Mouse (Mus musculus) intestine, postnatal 0 days (tissue): Measurements from ENCODE around the gene Bcl2. TPM values are rescaled to one million over a fixed set of nuclear protein-coding genes. Genes with fewer than 3 reads are reported as not detected.

ENCODE experiments used
- ATAC-seq: fragments of 200-750 bp; cut with Nextera tagmentation; 2 replicates; pipeline ENCODE4 v1.8.0; 2017; ENCODE audit warnings: mild to moderate bottlenecking, moderate TSS enrichment, moderate library complexity
- H3K27ac ChIP-seq: fragments of 300-500 bp; sonication (generic); 2 replicates; pipeline ENCODE4 v1.5.1; 2014; ENCODE audit warnings: mild to moderate bottlenecking, low read depth, low read length, moderate library complexity
- H3K27me3 ChIP-seq: fragments of 300-500 bp; sonication (generic); replicated peaks from 2 replicates; pipeline ENCODE4 v1.6.1; 2014; ENCODE audit warnings: low read length, mixed read lengths; ENCODE audit not compliant: control insufficient read depth, insufficient read depth
- H3K36me3 ChIP-seq: fragments of 300-500 bp; sonication (generic); 2 replicates; pipeline ENCODE4 v1.6.1; 2014; ENCODE audit warnings: mild to moderate bottlenecking, moderate library complexity; ENCODE audit not compliant: control insufficient read depth, insufficient read depth
- H3K4me1 ChIP-seq: fragments of 300-500 bp; sonication (generic); replicated peaks from 2 replicates; pipeline ENCODE4 v1.6.1; 2014; ENCODE audit warnings: antibody characterized with exemption, low read length, mixed read lengths; ENCODE audit not compliant: control insufficient read depth, insufficient read depth
- H3K4me2 ChIP-seq: fragments of 300-500 bp; sonication (generic); replicated peaks from 2 replicates; pipeline ENCODE4 v1.6.1; 2014; ENCODE audit warnings: low read depth, mild to moderate bottlenecking, moderate library complexity
- H3K4me3 ChIP-seq: fragments of 300-500 bp; sonication (generic); 2 replicates; pipeline ENCODE4 v1.5.1; 2014; ENCODE audit warnings: low read depth, low read length
- H3K9ac ChIP-seq: fragments of 300-500 bp; sonication (generic); 2 replicates; pipeline ENCODE4 v1.6.1; 2014; ENCODE audit warnings: mild to moderate bottlenecking, low read depth, low read length
- H3K9me3 ChIP-seq: fragments of 300-500 bp; sonication (generic); 2 replicates; pipeline ENCODE4 v1.6.1; 2016; ENCODE audit warnings: mixed run types; ENCODE audit not compliant: control insufficient read depth
- CTCF ChIP-seq: sonication (generic); IDR thresholded peaks from 2 replicates; pipeline ENCODE4 v1.5.1; 2016; ENCODE audit warnings: low read depth, mild to moderate bottlenecking, control low read depth, antibody characterized with exemption, moderate library complexity
- WGBS: fragments of 180-500 bp; shearing (Covaris S2); extraction: QIAGEN DNeasy Blood & Tissue Kit; methylation state at CpG from one replicate; pipeline ENCODE4 v1.1.7; 2014; 5-methylcytosine and 5-hydroxymethylcytosine counted together
- polyA plus RNA-seq: library from polyadenylated mRNA; unstranded; fragments of >200 nt; fragmentation: Nextera tagmentation; extraction: Ambion mirVana; gene quantifications from 2 replicates; pipeline ENCODE4 v1.2.1, GENCODE M21; 2015

Bcl2 gene
- polyA plus RNA-seq, 1 experiment from 2014 or later: 3.4 TPM

DNA sequence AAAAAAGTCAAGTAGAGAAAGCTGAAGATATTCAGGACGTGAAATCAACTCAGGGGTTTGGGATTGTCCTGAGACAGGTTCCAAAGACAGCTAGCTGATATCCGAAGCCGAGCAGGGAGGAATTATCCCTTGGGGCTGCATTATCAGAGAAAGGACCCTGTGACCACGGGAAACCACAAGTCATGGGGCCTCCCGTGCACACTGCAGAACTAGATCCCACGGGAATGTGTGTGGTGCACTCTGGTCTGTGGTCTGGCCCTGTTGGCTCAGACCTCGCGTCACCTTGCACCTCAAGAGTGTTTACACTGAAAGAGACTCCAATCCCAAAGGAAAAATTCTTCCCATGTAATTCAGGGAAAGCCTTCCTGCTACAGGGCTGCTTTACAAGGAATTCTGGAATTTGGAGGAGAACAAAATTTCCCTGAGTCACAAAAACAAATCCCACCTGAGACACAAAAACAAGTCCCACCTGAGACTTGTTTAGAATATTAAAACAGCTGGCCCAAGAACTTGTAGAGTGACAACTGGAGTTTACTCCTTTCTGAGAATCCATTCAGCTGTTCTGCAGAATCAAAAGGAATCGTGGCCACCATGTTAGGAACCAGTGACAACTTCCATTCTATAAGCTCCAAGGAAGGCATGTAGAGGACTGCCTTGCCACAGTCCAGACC, 158.4 kb downstream of the Bcl2 start:
- ATAC-seq: no peak
- H3K36me3 ChIP-seq: no peaks in the 10 kb centered on the region
- no peak overlapping the region for H3K4me2 ChIP-seq
- 70% methylated on average over 9 of the region's 9 CpGs for WGBS
- no peak overlapping the region for H3K4me3 ChIP-seq
- H3K9me3 ChIP-seq: no peaks in the 10 kb centered on the region
- H3K4me1 ChIP-seq: no peaks in the 10 kb centered on the region
- TF ChIP-seq CTCF: no peak
- no peaks in the 10 kb centered on the region for H3K27me3 ChIP-seq
- H3K27ac ChIP-seq: no peak overlapping the region
- no peak overlapping the region for H3K9ac ChIP-seq

DNA sequence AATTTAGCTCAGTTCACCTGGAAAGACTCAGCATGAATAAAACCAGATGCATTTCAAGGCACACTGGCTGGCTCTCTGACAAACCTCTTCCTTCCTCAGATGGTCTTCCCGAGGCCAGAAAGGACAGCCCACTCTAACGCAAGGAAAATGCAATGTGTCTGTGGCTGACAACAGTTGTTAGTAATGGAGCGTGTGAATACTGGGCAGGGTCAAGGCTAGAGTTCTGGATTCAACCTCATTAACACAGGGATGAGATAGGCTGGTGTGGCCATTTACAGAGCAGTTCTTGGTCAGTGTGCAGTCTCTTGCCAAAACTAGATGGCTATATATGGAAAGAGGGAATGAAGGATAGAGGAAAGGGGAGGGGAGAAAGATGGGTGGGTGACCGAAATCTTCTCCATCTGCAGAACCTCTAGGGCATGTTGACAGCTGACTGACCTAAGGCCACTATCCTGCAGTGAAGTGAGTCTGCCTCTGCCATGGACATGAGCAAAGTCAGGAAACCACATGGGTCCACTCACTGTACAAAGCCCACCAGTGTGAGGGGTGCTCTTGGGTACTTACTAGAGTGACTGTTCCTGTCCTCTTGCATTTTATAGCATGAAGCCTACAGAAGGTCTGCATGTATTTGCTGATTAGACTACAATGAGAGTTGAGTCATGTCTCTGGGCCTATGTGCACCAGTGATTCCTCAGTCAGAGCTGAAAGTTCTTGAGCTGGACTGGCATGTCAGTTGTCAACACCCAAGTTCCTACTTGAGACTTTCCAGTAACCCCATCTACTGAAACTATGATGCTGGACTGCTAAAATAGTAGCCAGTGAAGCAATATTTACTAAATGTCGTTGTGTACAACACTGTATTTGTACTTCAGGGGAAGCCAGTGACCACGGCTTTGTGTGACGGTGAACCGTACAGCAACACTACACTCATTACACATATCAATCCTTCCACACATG, 159.9 kb downstream of the Bcl2 start:
- H3K4me3 ChIP-seq: no peak overlapping the region
- 77% methylated on average over 8 of the region's 8 CpGs for WGBS
- no peak overlapping the region for H3K27ac ChIP-seq
- no peak for ATAC-seq
- no peaks in the 10 kb centered on the region for H3K9me3 ChIP-seq
- H3K9ac ChIP-seq: no peak overlapping the region
- no peak for TF ChIP-seq CTCF
- no peaks in the 10 kb centered on the region for H3K36me3 ChIP-seq
- H3K4me1 ChIP-seq: no peaks in the 10 kb centered on the region
- no peaks in the 10 kb centered on the region for H3K27me3 ChIP-seq
- no peak overlapping the region for H3K4me2 ChIP-seq

DNA sequence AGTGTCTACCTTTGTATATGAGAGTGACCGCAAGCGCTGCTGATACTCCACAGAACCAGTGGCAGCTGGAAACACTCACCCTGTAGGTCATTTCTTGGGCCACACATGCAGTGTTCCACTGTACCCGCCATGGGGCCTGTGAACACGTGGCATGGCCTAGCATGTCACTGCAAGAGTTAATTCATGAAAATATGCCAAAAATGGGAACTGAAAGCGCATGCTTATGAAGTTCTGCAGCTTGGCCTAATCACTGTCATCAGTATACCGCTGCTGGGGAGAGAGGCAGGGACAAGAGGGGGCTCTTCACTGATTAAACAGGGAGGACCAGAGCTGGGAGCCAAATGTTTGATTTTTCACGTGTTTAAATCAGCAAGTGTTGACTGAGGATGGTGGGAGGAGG, 161.2 kb downstream of the Bcl2 start:
- Histone ChIP-seq H3K4me2 (no peak overlapping the region), H3K4me1 (no peaks in the 10 kb centered on the region), H3K9me3 (no peaks in the 10 kb centered on the region), H3K36me3 (no peaks in the 10 kb centered on the region), H3K27me3 (no peaks in the 10 kb centered on the region), H3K9ac (no peak overlapping the region), H3K27ac (no peak overlapping the region; the same call in 1 of the 2 replicates), H3K4me3 (no peak overlapping the region)
- 61% methylated on average over 7 of the region's 7 CpGs for WGBS
- ATAC-seq: no peak
- TF ChIP-seq CTCF: no peak

DNA sequence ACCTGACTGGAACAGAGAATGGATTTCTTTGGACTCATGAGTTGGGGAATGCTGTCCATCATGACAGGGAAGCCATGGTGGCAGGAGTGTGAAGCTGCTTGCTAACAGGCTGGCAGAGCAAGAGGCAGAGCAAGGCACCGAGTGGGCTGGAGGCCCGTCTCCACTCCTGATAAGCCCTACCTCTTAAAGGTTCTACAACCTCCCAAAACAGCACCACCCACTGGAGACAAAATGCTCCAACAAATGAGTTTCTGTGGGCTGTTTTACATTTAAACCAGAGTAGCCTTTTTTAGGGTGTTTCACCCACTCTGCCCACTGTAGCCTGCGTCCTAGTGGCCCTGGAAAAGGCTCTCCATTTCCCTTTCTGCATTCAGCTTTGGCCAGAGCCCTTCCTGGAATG, 163.5 kb downstream of the Bcl2 start:
- Histone ChIP-seq H3K9ac (no peak overlapping the region), H3K27ac (no peak overlapping the region), H3K4me1 (no peaks in the 10 kb centered on the region), H3K36me3 (no peaks in the 10 kb centered on the region), H3K27me3 (no peaks in the 10 kb centered on the region), H3K4me3 (no peak overlapping the region), H3K9me3 (no peaks in the 10 kb centered on the region), H3K4me2 (no peak overlapping the region)
- TF ChIP-seq CTCF: peak; percentile 33
- no peak for ATAC-seq
- WGBS: 72% methylated on average over 3 of the region's 3 CpGs

DNA sequence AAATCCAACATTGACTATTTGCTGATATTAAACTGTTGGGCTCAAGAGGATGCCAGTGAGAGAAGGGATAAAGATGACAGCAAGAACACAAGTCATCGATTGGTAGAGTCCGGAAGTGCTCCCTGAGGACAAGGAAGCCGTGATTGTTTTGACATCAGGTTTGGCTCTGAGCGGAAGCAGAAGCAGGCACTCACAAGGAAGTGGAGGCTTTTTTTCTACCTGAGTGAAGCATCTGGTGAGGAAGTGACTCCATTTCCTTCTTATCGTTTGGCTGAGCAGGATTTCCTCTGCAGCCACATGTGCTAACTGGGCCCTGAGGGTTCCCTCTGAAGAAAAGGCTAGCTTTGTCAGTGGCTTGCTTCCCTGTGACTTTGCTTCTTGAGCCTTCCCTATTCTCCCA, 165.0 kb downstream of the Bcl2 start:
- Histone ChIP-seq H3K36me3 (no peaks in the 10 kb centered on the region), H3K4me2 (no peak overlapping the region), H3K4me3 (no peak overlapping the region), H3K27me3 (no peaks in the 10 kb centered on the region), H3K4me1 (no peaks in the 10 kb centered on the region), H3K9me3 (no peaks in the 10 kb centered on the region), H3K9ac (no peak overlapping the region), H3K27ac (no peak overlapping the region)
- TF ChIP-seq CTCF: no peak
- WGBS: 80% methylated on average over 5 of the region's 5 CpGs
- ATAC-seq: no peak

DNA sequence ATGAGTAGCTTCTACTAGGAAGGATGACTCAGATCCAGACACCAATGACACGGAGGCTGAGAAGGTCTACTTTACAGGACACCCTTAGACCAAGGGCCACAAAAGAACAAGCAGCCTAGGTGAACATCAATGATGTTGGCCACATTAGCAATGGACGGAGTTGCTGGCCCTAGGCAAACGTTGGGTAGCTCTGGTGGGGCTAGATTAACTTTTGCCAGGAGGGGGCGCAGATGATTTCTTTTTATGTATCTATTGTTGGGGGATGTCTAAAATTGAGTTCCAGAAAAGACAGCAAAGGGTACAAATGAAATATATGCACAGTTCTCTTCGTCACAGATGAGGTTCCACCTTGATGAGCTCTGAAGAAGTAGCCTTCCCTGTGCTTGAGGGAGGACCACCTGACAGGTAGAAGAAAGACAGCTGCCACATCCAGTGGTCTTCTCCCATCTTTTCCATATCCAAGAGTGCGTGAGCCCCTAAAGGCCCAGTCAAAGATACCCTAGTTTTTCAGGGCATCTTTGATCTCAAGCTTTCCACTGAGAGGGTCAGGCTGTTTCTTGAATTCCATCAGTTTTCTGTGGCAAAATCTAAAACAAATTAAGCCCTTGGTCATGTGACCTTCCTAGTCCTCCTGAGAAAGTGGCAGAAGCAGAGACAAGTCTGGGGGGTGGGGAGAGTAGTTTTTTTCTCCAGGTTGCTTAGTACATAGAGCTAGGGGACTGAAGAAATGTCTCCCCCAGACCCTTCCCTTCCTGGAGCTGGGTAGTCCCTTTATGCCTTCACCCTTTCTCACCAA, 169.1 kb downstream of the Bcl2 start:
- WGBS: 71% methylated on average over 6 of the region's 6 CpGs

More for the DNA sequence above, 169.1 kb downstream of the Bcl2 start:
- Histone ChIP-seq H3K4me2 (no peak overlapping the region), H3K36me3 (no peaks in the 10 kb centered on the region), H3K4me3 (no peak overlapping the region), H3K27me3 (no peaks in the 10 kb centered on the region), H3K9ac (no peak overlapping the region), H3K4me1 (no peaks in the 10 kb centered on the region; the same call in 1 of the 2 replicates), H3K27ac (no peak overlapping the region), H3K9me3 (no peaks in the 10 kb centered on the region)
- ATAC-seq: no peak
- peak; percentile 63 for TF ChIP-seq CTCF
